Mouse (Mus musculus) hematopoietic stem cell, adult 5-6 weeks (primary cell): ENCODE data around the gene Cep170b. TPM values are rescaled to one million over a fixed set of nuclear protein-coding genes. Genes with fewer than 3 reads are reported as not detected.

Experiments used
- ATAC-seq, 2 experiments: fragments of 125-278 bp in 1 of 2; replicated peaks in 1 of 2; 2 replicates each; pipeline ENCODE4 v1.8.0; 2016 to 2017; ENCODE audit warnings: inconsistent platforms in 2 of 2, mild to moderate bottlenecking in 2 of 2, moderate number of reproducible peaks in 2 of 2, low read depth in 1 of 2, moderate TSS enrichment in 1 of 2; ENCODE audit not compliant: low FRiP score in 2 of 2, poor library complexity in 2 of 2, severe bottlenecking in 2 of 2, insufficient read depth in 1 of 2, low TSS enrichment in 1 of 2
- total RNA-seq: library from RNA; stranded (forward); fragments of 172-1452, 232-1000 nt; gene quantifications from 2 replicates; pipeline ENCODE4 v1.2.3, GENCODE M21; 2017

Cep170b gene
- total RNA-seq, 1 experiment from 2014 or later, result 7.4 TPM

DNA sequence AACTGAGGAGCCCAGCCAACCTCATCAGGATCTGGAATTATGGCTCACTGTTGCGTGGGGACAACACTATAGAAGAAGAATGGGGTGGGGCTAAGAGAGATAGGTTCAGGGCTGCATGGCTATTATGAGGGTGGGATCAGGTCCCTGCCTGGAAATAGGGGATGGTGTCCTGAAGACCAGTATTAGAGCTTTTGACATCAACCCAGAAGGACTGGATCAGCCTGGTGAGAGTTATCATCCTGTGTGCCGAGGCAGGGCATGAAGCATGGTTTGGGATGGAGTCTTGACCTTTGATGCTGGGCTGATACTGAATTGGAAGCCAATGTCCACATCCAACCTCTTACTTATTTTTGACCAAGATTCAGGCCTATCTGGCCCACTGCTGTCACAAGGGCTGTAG is 49.5 kb downstream of the Cep170b start:
- no peak for ATAC-seq

DNA sequence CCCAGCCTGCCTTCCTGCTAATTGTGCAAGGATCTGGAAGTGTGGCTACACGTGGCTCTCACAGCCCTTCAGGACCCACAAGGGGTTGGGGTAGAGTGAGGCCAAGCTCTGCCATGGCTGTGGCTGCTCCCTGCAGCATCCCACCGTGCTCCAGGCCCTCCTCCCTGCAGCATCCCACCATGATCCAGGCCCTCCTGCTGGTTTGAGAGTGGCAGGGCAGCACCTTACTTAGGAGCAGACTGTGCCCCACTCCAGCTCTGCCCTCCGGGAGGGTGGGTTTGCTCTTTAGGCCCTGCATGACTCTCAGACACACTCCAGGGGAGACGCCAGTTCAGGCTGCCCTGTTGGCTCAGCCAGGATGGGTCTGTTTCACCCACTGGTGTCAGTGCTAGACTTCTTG is 50.1 kb downstream of the Cep170b start:
- ATAC-seq, result no peak

DNA sequence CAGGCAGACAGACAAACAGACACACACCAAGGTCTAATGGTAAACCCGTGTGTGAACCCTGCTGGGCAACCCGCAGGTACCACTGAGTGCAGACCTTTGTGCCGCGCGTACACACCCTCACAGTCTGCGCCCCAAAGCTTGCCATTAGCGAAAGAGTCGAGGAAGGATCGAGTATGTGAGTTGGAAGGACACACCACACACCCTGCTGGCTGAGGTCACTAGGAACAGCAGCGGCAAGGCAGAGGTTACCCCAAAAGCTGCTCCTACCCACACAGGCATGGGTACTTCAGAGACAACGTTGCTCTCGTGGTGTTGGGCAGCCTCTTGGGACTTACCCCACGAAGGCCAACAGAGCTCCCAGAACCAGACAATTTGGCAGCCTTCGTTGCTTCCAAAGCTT is 52.1 kb downstream of the Cep170b start:
- no peak for ATAC-seq

- no peak for ATAC-seq
Measured at GRCm38 (mm10) chr12:112773366-112773765, 53.1 kb downstream of the Cep170b start.

- no peak for ATAC-seq
Measured at GRCm38 (mm10) chr12:112774026-112774425, 53.8 kb downstream of the Cep170b start.

GRCm38 (mm10) chr12:112774481-112774880 is 54.2 kb downstream of the Cep170b start:
- ATAC-seq, result no peak

GRCm38 (mm10) chr12:112791026-112791425 is 70.8 kb downstream of the Cep170b start:
- no peak for ATAC-seq

- ATAC-seq, result peak in 1 of 2 experiments; percentile 31; a peak in 1 of 4 replicates
Measured at GRCm38 (mm10) chr12:112793601-112794355, 73.5 kb downstream of the Cep170b start.

GRCm38 (mm10) chr12:112794356-112794816 is 74.1 kb downstream of the Cep170b start:
- ATAC-seq, result no peak

DNA sequence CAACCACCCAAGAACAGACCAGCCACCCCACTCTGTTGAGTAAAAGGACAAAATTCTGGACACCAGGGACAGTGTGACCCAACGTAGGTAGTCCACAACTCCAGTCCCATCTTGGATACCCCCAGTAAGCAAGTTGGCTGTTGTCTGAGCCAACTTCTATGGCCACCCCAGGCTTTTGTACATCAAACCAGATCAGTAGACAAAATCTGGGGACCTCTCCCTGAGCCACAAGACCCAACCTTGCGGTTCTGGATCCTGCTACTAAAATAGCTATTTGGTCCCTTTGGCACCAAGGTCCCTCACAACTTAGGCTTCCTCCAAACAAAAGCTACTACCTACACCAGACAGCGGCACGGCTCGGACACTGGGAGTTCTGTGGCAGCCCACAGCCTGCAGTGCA is 74.7 kb downstream of the Cep170b start:
- ATAC-seq, result no peak

GRCm38 (mm10) chr12:112795466-112796104 is 75.3 kb downstream of the Cep170b start:
- no peak for ATAC-seq

Other genes starting within 250 kb of the Cep170b start
- gene A530016L24Rik, start 231.0 kb upstream of the Cep170b start, total RNA-seq, result not detected in 2 replicates
- gene Tmem179, start 203.7 kb upstream of the Cep170b start, total RNA-seq, result not detected in 2 replicates
- 6.6 and 10.1 TPM in 2 replicates for gene Inf2, start 131.7 kb upstream of the Cep170b start, total RNA-seq
- 38.0 and 49.7 TPM in 2 replicates for gene Adssl1, start 100.4 kb upstream of the Cep170b start, total RNA-seq
- gene Siva1, start 75.8 kb upstream of the Cep170b start, total RNA-seq, result 146 and 161 TPM in 2 replicates
- 84.1 and 92.3 TPM in 2 replicates for gene Akt1, start 45.6 kb upstream of the Cep170b start, total RNA-seq
- 2.5 and 2.9 TPM in 2 replicates for gene Zbtb42, start 41.6 kb upstream of the Cep170b start, total RNA-seq
- gene Pld4, start 40.2 kb downstream of the Cep170b start, total RNA-seq, result 3.1 and 13.6 TPM in 2 replicates
- gene Ahnak2, start 82.2 kb downstream of the Cep170b start, total RNA-seq, result 0.45 TPM in 1 of 2 replicates, not detected in the other
- gene Clba1, start 88.5 kb downstream of the Cep170b start, total RNA-seq, result 0.75 and 2.0 TPM in 2 replicates
- 51.3 and 54.0 TPM in 2 replicates for gene Cdca4, start 109.0 kb downstream of the Cep170b start, total RNA-seq
- gene Gpr132, start 147.8 kb downstream of the Cep170b start, total RNA-seq, result 14.8 and 15.9 TPM in 2 replicates
- gene Jag2, start 209.3 kb downstream of the Cep170b start, total RNA-seq, result 17.8 and 28.7 TPM in 2 replicates
- 17.9 and 21.9 TPM in 2 replicates for gene Nudt14, start 221.7 kb downstream of the Cep170b start, total RNA-seq